Mouse (Mus musculus) heart, embryonic 16.5 days (tissue): Measurements from ENCODE around the gene Cops7a. TPM values are rescaled to one million over a fixed set of nuclear protein-coding genes. Genes with fewer than 3 reads are reported as not detected.

Experiments used
- ATAC-seq: fragments of 200-750 bp; cut with Nextera tagmentation; replicated peaks from 2 replicates; pipeline ENCODE4 v1.8.0; 2017; ENCODE audit warnings: moderate number of reproducible peaks; ENCODE audit not compliant: insufficient read depth, low FRiP score; ENCODE audit errors: extremely low read depth
- H3K27ac ChIP-seq: fragments of 300-500 bp; sonication (generic); 2 replicates; pipeline ENCODE4 v1.5.1; 2014; ENCODE audit warnings: mild to moderate bottlenecking, low read length, control low read depth, moderate library complexity
- H3K27me3 ChIP-seq: fragments of 300-500 bp; sonication (generic); 2 replicates; pipeline ENCODE4 v1.6.1; 2014; ENCODE audit warnings: low read length, mixed read lengths; ENCODE audit not compliant: control insufficient read depth, insufficient read depth
- H3K36me3 ChIP-seq: fragments of 300-500 bp; sonication (generic); 2 replicates; pipeline ENCODE4 v1.6.1; 2014; ENCODE audit not compliant: control insufficient read depth, insufficient read depth
- H3K4me1 ChIP-seq: fragments of 300-500 bp; sonication (generic); 2 replicates; pipeline ENCODE4 v1.6.1; 2014; ENCODE audit warnings: low read length, mixed read lengths; ENCODE audit not compliant: control insufficient read depth, insufficient read depth
- H3K4me2 ChIP-seq: fragments of 300-500 bp; sonication (generic); 2 replicates; pipeline ENCODE4 v1.6.1; 2014; ENCODE audit warnings: low read depth, mild to moderate bottlenecking, control low read depth, low read length
- H3K4me3 ChIP-seq: fragments of 300-500 bp; sonication (generic); 2 replicates; pipeline ENCODE4 v1.5.1; 2014; ENCODE audit warnings: mild to moderate bottlenecking, control low read depth, low read length
- H3K9ac ChIP-seq: fragments of 300-500 bp; sonication (generic); 2 replicates; pipeline ENCODE4 v1.6.1; 2014; ENCODE audit warnings: low read length, control low read depth
- H3K9me3 ChIP-seq: fragments of 300-500 bp; sonication (generic); replicated peaks from 2 replicates; pipeline ENCODE4 v1.6.1; 2016; ENCODE audit warnings: low read length; ENCODE audit not compliant: control insufficient read depth
- WGBS: fragments of 180-500 bp; shearing (Covaris S2); extraction: QIAGEN DNeasy Blood & Tissue Kit; methylation state at CpG from one replicate; pipeline ENCODE4 v1.1.7; 2014; 5-methylcytosine and 5-hydroxymethylcytosine counted together
- polyA plus RNA-seq: library from polyadenylated mRNA; unstranded; fragments of >200 nt; fragmentation: Nextera tagmentation; extraction: Ambion mirVana; gene quantifications from 2 replicates; pipeline ENCODE4 v1.2.1, GENCODE M21; 2015

Gene Cops7a
- polyA plus RNA-seq, 1 experiment from 2014 or later: 145 TPM

DNA sequence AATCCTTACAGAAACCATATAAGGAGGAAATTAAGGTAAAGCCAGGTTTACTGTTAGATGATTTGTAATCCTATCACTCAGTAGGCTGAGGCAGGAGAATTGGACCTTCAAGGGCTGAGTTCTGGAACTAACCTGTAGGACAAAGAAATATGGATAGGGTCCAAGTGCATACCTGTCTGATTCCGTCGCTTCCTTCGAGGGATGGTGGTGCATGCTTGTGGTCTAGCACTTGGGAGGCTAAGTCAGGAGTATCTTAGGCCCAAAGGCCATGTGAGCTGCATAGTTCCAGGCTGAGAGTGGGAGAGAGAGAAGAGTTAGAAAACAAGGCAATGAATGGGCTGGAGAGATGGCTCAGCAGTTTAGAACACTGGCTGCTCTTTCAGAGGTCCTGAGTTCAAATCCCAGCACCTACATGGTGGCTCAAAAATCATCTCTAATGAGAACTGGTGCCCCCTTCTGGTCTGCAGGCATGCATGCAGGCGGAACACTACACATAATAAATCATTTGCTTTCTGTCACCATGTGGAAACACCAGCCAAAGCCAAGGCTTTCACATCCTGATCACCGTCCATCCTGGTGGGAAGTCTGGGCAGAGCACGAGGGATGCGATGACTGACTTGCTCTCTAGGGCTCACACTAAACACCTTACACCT, 1.3 kb upstream of the Cops7a start:
- Histone ChIP-seq H3K27ac (no peak overlapping the region; the same call in 1 of the 2 replicates), H3K4me2 (peak overlapping the region; percentile 89), H3K4me1 (peaks cover 16% of the 10 kb centered on the region), H3K9ac (no peak overlapping the region; the same call in 1 of the 2 replicates), H3K36me3 (peaks cover 10% of the 10 kb centered on the region), H3K4me3 (peak overlapping the region; percentile 90), H3K27me3 (no peaks in the 10 kb centered on the region), H3K9me3 (peaks cover 5% of the 10 kb centered on the region; the same call in 1 of the 2 replicates)
- ATAC-seq: no peak
- 94% methylated on average over 7 of the region's 7 CpGs for WGBS

- peak overlapping the region; percentile 90 for H3K4me3 ChIP-seq
- no peaks in the 10 kb centered on the region for H3K27me3 ChIP-seq
- peaks cover 16% of the 10 kb centered on the region for H3K4me1 ChIP-seq
- no peak for ATAC-seq
- H3K9ac ChIP-seq: peak overlapping the region; percentile 92
- 10% methylated on average over 14 of the region's 15 CpGs for WGBS
- H3K36me3 ChIP-seq: peaks cover 13% of the 10 kb centered on the region
- H3K9me3 ChIP-seq: peaks cover 5% of the 10 kb centered on the region; the same call in 1 of the 2 replicates
- peak overlapping the region; percentile 89 for H3K4me2 ChIP-seq
- peak overlapping the region; percentile 92 for H3K27ac ChIP-seq
These were observed 409 bp upstream of the Cops7a start for GRCm38 (mm10) chr6:124965747-124966146.

DNA sequence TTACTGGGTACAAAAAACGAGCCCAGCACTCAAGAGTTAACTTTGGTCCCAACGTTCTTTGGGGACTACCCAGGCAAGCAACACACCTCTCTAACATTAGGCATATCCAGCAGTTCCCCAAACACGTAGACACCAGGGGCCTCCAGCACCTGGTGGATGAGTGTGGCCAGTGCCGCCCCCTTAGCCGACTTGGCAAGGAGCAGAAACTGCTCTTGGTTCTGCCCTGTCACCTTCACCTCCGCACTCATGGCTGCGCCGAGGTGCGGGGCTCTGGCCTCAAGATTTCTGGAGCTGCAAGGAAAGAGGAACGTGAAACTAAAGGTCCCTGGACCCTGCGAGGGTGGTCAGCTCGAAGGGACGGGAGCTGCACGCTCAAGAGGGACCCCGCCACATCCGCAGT, 700 bp downstream of the Cops7a start:
- peak overlapping the region; percentile 92 for H3K9ac ChIP-seq
- peaks cover 5% of the 10 kb centered on the region; the same call in 1 of the 2 replicates for H3K9me3 ChIP-seq
- peak overlapping the region; percentile 90 for H3K4me3 ChIP-seq
- H3K36me3 ChIP-seq: peaks cover 22% of the 10 kb centered on the region
- peaks cover 16% of the 10 kb centered on the region for H3K4me1 ChIP-seq
- peak overlapping the region; percentile 98 for H3K4me2 ChIP-seq
- H3K27ac ChIP-seq: peak overlapping the region; percentile 92
- 26% methylated on average over 16 of the region's 16 CpGs for WGBS
- ATAC-seq: 0 out of 2 replicates have a peak, but pooled peaks have one; percentile 2
- no peaks in the 10 kb centered on the region for H3K27me3 ChIP-seq

DNA sequence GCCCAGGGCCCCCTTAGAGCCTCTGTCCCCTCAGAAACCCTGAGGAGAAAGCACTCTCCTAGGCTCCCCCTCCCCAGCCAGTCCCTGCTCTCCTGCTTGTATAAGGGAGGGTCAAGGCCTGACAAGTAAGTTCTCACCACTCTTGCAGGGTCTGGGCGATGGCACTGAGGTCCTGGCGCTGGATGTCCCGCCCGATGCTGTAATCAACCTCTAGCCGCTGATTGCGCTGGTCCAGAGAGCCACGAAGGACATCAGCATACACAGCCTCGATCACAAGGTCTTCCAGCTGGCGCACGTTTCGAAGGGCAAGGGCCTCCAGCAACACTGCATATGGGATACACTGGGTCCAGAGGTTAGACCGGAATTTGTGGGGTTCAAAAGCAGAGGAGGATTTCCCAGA, 4.3 kb downstream of the Cops7a start:
- no peak for ATAC-seq
- 93% methylated on average over 12 of the region's 12 CpGs for WGBS

GRCm38 (mm10) chr6:124959960-124960359, 5.4 kb downstream of the Cops7a start:
- H3K36me3 ChIP-seq: peaks cover 28% of the 10 kb centered on the region
- H3K4me3 ChIP-seq: no peak overlapping the region
- H3K9ac ChIP-seq: no peak overlapping the region
- no peak for ATAC-seq
- no peak overlapping the region for H3K27ac ChIP-seq
- 90% methylated on average over 13 of the region's 13 CpGs for WGBS
- H3K4me1 ChIP-seq: peaks cover 9% of the 10 kb centered on the region
- H3K4me2 ChIP-seq: no peak overlapping the region
- no peaks in the 10 kb centered on the region for H3K9me3 ChIP-seq
- no peaks in the 10 kb centered on the region for H3K27me3 ChIP-seq

More for the DNA sequence above, 4.3 kb downstream of the Cops7a start:
- Histone ChIP-seq H3K9me3 (no peaks in the 10 kb centered on the region), H3K27me3 (no peaks in the 10 kb centered on the region), H3K4me3 (no peak overlapping the region), H3K4me2 (no peak overlapping the region), H3K9ac (no peak overlapping the region), H3K36me3 (peaks cover 28% of the 10 kb centered on the region), H3K4me1 (peaks cover 10% of the 10 kb centered on the region), H3K27ac (no peak overlapping the region)

DNA sequence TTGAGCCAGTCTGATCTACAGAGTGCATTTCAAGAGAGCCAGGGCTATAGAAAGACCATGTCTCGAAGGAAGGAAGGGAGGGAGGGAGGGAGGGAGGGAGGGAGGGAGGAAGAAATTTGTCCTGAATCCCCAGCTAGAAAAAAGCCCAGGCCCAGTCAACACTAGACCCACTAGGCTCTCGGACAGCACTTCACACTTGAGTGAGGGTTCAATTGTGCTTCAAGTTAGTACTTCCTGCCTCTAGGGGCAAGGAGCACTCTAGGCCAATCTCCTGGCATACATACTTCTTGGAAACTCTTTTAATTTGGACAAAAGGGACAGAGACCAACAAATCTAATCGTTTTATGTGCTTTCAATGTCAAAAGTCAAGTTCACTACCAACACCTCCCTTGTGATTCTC, 7.2 kb downstream of the Cops7a start:
- H3K27me3 ChIP-seq: no peaks in the 10 kb centered on the region
- H3K4me3 ChIP-seq: no peak overlapping the region
- no peak overlapping the region for H3K4me2 ChIP-seq
- WGBS: 81% methylated on average over 3 of the region's 3 CpGs
- no peak overlapping the region for H3K27ac ChIP-seq
- H3K9me3 ChIP-seq: no peaks in the 10 kb centered on the region
- no peak for ATAC-seq
- no peak overlapping the region for H3K9ac ChIP-seq
- H3K4me1 ChIP-seq: no peaks in the 10 kb centered on the region
- H3K36me3 ChIP-seq: peaks cover 28% of the 10 kb centered on the region

DNA sequence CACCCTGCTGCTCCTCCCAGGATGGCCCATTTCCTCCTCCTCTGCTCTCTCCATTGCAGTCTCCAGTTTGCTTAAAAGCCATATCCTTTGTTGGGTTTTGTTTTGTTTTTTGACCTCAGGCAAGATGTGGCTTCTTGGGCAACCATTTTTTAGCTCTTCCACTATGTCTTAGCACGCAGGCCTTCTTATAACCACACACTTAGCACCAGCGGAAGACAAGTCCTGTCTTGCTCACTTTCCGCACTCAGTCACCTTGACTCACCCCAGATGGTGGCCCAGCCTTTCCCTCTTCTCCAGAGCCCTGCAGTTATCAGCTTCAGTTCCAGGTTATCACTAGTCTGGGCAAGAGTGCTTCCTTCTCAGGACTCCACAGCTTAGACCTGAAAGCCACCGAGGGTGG, 10.1 kb downstream of the Cops7a start:
- Histone ChIP-seq H3K4me3 (no peak overlapping the region), H3K4me1 (no peaks in the 10 kb centered on the region), H3K9ac (no peak overlapping the region), H3K9me3 (no peaks in the 10 kb centered on the region), H3K27me3 (no peaks in the 10 kb centered on the region), H3K4me2 (no peak overlapping the region), H3K36me3 (peaks cover 22% of the 10 kb centered on the region), H3K27ac (no peak overlapping the region)
- ATAC-seq: no peak
- WGBS: 78% methylated on average over 4 of the region's 4 CpGs

DNA sequence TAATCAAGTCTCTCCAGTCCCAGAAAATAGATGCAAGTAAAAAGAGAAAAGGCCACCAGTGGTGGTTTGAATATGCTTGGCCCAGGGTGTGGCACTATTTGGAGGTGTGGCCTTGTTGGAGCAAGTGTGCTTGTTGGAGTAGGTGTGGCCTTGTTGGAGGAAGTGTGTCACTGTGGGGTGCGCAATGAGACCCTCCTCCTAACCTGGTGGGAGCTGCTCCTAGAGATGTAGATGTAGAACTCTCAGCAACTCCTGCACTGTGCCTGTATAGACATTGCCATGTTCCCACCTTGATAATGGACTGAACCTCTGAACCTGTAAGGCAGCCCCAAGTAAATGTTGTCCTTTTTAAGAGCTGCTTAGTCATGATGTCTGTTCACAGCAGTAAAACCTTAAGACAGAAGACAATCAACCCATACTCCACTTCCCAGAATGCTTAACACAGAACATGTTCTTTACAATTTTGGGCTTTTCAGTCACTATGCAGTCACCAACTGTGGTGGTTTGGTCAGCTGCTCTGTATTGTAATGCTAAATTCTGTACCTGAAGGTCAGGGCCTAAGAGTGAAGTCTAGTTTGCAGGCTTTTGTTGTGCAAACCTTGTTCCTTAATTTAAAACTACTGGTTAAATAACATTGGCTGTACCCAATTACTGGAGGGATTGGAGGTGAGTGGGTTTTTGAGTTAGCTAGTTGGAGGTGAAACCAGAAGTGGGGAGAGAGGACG, 11.2 kb downstream of the Cops7a start:
- no peak overlapping the region for H3K4me3 ChIP-seq
- no peak for ATAC-seq
- no peak overlapping the region for H3K27ac ChIP-seq
- H3K9me3 ChIP-seq: no peaks in the 10 kb centered on the region
- H3K4me2 ChIP-seq: no peak overlapping the region
- 89% methylated on average over 2 of the region's 2 CpGs for WGBS
- no peaks in the 10 kb centered on the region for H3K4me1 ChIP-seq
- H3K9ac ChIP-seq: no peak overlapping the region
- H3K36me3 ChIP-seq: peaks cover 13% of the 10 kb centered on the region
- H3K27me3 ChIP-seq: no peaks in the 10 kb centered on the region

DNA sequence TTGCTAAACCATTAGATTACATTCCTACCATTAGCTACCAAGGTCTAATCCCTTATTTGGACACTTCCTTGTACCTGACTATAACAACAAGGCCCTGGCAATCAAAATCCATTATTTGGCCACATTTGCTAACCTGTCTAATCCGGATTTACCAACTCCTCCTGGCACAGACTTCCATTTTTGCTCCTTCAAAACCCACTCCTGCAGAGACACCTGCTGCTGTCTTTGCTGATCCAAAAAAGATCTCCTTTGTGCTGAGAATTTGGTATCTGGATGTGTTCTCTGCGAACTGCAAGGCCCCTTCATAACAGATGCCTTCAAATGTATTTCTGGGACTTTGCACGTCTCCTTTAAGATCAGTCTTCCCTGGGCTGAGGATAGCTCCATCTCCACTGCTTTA, 21.8 kb downstream of the Cops7a start:
- H3K4me3 ChIP-seq: no peak overlapping the region
- no peaks in the 10 kb centered on the region for H3K4me1 ChIP-seq
- H3K36me3 ChIP-seq: peaks cover 4% of the 10 kb centered on the region; the same call in 1 of the 2 replicates
- no peak overlapping the region for H3K9ac ChIP-seq
- H3K9me3 ChIP-seq: no peaks in the 10 kb centered on the region
- no peaks in the 10 kb centered on the region for H3K27me3 ChIP-seq
- WGBS: 86% methylated on average over 3 of the region's 3 CpGs
- ATAC-seq: no peak
- no peak overlapping the region for H3K4me2 ChIP-seq
- no peak overlapping the region for H3K27ac ChIP-seq
